Mouse (Mus musculus): ENCODE measurements around the gene Tbc1d15.

DNA sequence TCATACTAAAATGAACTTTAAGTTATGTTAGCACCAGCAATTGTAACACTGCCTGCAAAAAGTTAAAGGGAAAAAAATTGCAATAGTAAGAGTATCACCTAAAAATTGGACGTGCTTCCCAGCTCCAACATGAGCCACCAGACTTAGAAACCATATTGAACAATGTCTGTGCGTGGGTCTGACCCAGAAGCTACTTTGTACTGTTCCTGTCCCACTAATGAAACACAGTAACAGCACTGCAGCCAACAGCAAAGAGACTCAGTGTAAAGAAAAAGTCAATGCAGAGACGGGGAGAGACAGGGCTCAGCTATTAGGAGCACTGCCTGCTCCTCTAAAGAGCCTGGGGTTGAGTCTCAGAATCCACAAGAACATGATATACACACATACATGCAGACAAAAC is 27.4 kb downstream of the Tbc1d15 start:
- no peak for TF ChIP-seq CTCF (conservative IDR thresholded peaks at IDR 0.05; ENCODE audit: low read length)
- no peak for TF ChIP-seq NANOG (IDR thresholded peaks at IDR 0.05; ENCODE audit: borderline replicate concordance, low read length)
- no peak for TF ChIP-seq POU5F1 (IDR thresholded peaks at IDR 0.05; ENCODE audit: borderline replicate concordance, low read length)

All from E14TG2a.4 (cell line).